Mouse (Mus musculus): ENCODE results near the gene Fam81a. TPM values are rescaled to one million over a fixed set of nuclear protein-coding genes. Genes with fewer than 3 reads are reported as not detected.

The Fam81a gene
- total RNA-seq (2018; cell fraction: chromatin; rRNA removed) = not detected
- not detected for total RNA-seq (2018; cell fraction: cytosol; rRNA removed)
- total RNA-seq (2018; cell fraction: nucleus; rRNA removed) = not detected
- polyA plus RNA-seq (2018) = not detected in 3 replicates

DNA sequence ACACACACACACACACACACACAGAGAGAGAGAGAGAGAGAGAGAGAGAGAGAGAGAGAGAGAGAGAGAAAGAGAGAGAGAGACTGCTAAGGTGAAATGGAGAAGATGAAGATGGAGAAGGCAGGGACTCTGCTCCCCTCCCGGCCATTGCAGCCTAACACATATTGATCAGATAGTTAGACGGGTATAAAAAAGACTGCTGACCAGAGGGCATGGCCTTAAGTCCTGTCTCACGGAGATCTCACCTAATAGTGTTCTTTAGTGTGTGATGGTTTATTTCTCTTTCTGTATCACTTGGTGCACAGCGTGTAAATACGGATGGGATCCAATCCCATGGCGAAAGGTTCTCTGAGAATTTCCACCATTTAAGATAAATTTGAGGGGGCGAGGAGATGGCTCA is at the start of gene Fam81a:
Gene Fam81a, minus strand, starts transcription at position 101 of the 400 bp plus-strand sequence.
- no peaks in the 10 kb centered on the region for H3K79me2 ChIP-seq (ENCODE audit: inconsistent target)
- 90% methylated on average over 7 of the region's 7 CpGs for WGBS (ENCODE audit: missing documents)
- H3K36me3 ChIP-seq (ENCODE audit: inconsistent target) = no peaks in the 10 kb centered on the region
- H3K4me3 ChIP-seq (ENCODE audit: inconsistent target) = no peak within 1 kb of the TSS
- H3K27ac ChIP-seq = no peak within 1 kb of the TSS

GRCm38 (mm10) chr9:70182639-70183038 is 40.3 kb upstream of the Fam81a start:
- H3K27ac ChIP-seq = no peak overlapping the region
- H3K4me3 ChIP-seq (ENCODE audit: inconsistent target) = no peak overlapping the region
- no peaks in the 10 kb centered on the region for H3K36me3 ChIP-seq (ENCODE audit: inconsistent target)
- no peaks in the 10 kb centered on the region for H3K79me2 ChIP-seq (ENCODE audit: inconsistent target)
- WGBS (ENCODE audit: missing documents) = 28% methylated on average over 7 of the region's 7 CpGs

DNA sequence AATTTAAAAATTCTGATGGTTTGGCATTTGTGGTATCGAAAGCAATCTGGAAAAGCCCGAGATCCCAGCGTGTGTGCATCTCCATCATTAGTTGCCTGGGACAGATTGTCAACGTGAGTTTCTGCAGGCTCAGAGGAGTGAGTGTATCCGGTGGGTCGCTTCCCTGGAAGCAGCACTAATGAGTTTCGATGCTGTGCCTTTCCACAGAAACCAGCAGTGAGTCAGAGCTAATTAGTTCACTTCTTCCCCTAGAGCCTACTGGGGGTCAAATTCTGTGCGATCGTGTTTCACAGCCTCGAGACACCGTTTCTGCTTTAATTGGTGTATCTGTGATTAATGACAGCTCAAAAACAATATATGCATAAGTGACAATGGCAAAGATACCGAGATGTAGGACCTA is 39.4 kb upstream of the Fam81a start:
- H3K79me2 ChIP-seq (ENCODE audit: inconsistent target) = no peaks in the 10 kb centered on the region
- no peaks in the 10 kb centered on the region for H3K36me3 ChIP-seq (ENCODE audit: inconsistent target)
- 94% methylated on average over 12 of the region's 12 CpGs for WGBS (ENCODE audit: missing documents)
- H3K27ac ChIP-seq = no peak overlapping the region
- H3K4me3 ChIP-seq (ENCODE audit: inconsistent target) = no peak overlapping the region

- Histone ChIP-seq H3K4me3 (ENCODE audit: inconsistent target) (no peak overlapping the region), H3K36me3 (ENCODE audit: inconsistent target) (no peaks in the 10 kb centered on the region), H3K27ac (no peak overlapping the region), H3K79me2 (ENCODE audit: inconsistent target) (no peaks in the 10 kb centered on the region)
- WGBS (ENCODE audit: missing documents) = 80% methylated on average over 3 of the region's 3 CpGs
These were observed 33.9 kb upstream of the Fam81a start for GRCm38 (mm10) chr9:70176291-70176690.

- H3K36me3 ChIP-seq (ENCODE audit: inconsistent target) = no peaks in the 10 kb centered on the region
- no peaks in the 10 kb centered on the region for H3K79me2 ChIP-seq (ENCODE audit: inconsistent target)
- H3K4me3 ChIP-seq (ENCODE audit: inconsistent target) = no peak overlapping the region
- H3K27ac ChIP-seq = no peak overlapping the region
- 86% methylated on average over 6 of the region's 6 CpGs for WGBS (ENCODE audit: missing documents)
These were observed 32.5 kb upstream of the Fam81a start for GRCm38 (mm10) chr9:70174896-70175295.

GRCm38 (mm10) chr9:70174291-70174848 is 32.0 kb upstream of the Fam81a start:
- WGBS (ENCODE audit: missing documents) = 70% methylated on average over 4 of the region's 4 CpGs
- H3K27ac ChIP-seq = no peak overlapping the region
- no peak overlapping the region for H3K4me3 ChIP-seq (ENCODE audit: inconsistent target)
- no peaks in the 10 kb centered on the region for H3K36me3 ChIP-seq (ENCODE audit: inconsistent target)
- no peaks in the 10 kb centered on the region for H3K79me2 ChIP-seq (ENCODE audit: inconsistent target)

DNA sequence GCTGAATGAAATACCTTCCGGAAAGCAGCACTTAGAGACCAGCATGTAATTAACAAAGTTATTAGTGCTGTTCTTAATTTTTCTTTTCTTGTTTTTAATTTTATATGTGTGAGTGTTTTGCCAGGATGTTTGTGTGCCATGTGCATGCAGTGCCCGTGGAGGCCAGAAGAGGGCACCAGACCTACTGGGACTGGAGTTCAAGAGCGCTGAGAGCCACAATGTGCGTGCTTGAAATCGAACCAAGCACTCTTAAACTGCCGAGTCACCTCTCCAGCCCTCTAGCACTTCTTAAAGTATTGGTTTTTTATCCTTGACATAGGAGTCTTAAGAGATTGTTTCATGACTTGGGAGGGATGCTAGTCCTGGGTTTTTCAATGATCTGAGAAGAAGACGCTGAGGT is 26.6 kb upstream of the Fam81a start:
- Histone ChIP-seq H3K79me2 (ENCODE audit: inconsistent target) (no peaks in the 10 kb centered on the region), H3K4me3 (ENCODE audit: inconsistent target) (no peak overlapping the region), H3K36me3 (ENCODE audit: inconsistent target) (no peaks in the 10 kb centered on the region), H3K27ac (no peak overlapping the region)
- 79% methylated on average over 7 of the region's 7 CpGs for WGBS (ENCODE audit: missing documents)

DNA sequence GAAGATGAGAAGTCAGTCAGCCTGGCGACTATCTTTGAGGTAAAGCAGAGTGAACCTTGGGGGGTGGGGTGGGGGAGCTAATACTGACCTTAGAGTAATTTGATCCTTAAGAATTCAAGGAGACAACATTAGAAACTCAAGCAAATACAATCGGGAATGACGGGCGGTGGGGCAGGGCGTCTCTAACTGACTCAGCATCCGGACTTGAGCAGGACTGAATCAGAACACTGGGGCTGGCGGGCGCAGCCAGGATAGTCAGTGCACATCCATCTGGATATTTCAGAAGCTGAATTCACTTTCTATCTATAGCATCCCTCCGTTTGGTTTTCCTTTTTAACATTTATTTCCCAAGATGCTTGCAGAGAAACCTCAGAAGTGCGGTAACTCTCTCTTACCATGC is 17.7 kb upstream of the Fam81a start:
- Histone ChIP-seq H3K36me3 (ENCODE audit: inconsistent target) (no peaks in the 10 kb centered on the region), H3K79me2 (ENCODE audit: inconsistent target) (no peaks in the 10 kb centered on the region), H3K4me3 (ENCODE audit: inconsistent target) (no peak overlapping the region), H3K27ac (no peak overlapping the region)
- WGBS (ENCODE audit: missing documents) = 85% methylated on average over 10 of the region's 10 CpGs

- Histone ChIP-seq H3K27ac (no peak overlapping the region), H3K4me3 (ENCODE audit: inconsistent target) (no peak overlapping the region), H3K79me2 (ENCODE audit: inconsistent target) (no peaks in the 10 kb centered on the region), H3K36me3 (ENCODE audit: inconsistent target) (no peaks in the 10 kb centered on the region)
- WGBS (ENCODE audit: missing documents) = 100% methylated on average over 2 of the region's 3 CpGs
These were observed 5.3 kb upstream of the Fam81a start for GRCm38 (mm10) chr9:70147618-70148017.

DNA sequence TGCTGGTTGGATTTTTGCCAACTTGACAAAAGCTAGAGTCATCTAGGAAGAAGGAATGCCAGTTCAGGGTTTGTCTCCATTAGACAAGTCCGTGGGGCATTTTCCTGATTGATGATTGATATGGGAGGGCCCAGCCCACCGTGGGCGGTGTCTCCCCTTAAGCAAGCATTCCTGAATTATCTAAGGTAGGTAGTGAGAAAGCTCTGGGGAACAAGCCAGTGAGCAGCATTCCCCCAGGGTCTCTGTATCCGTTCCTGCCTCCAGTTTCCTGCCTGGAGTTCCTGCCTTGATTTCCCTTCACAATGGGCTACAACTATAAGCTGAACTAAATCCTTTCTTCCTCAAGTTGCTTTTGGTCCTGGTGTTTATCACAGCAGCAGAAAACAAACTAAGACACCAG is 3.1 kb upstream of the Fam81a start:
- H3K79me2 ChIP-seq (ENCODE audit: inconsistent target) = no peaks in the 10 kb centered on the region
- no peaks in the 10 kb centered on the region for H3K36me3 ChIP-seq (ENCODE audit: inconsistent target)
- H3K27ac ChIP-seq = no peak overlapping the region
- WGBS (ENCODE audit: missing documents) = 91% methylated on average over 4 of the region's 4 CpGs
- H3K4me3 ChIP-seq (ENCODE audit: inconsistent target) = no peak overlapping the region

DNA sequence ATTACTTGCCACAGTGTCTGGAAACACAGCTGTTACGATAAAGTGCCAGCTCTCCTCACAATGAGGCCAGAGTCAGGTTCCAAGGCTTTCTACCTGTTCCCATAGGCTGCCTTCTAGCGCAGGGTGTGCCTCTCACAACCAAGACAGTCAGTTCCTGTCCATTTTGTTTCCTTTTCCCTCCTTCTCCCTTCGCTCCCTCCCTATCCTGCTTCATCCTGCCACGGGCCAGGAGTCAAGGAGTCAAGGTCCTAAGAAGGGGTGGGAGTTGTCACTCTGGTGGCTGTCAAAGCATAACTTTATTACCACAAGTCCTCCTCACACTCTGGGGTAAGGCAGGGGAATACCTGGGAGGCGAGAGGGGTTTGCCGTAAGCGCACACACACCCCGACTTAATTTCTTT is 966 bp upstream of the Fam81a start:
- 93% methylated on average over 8 of the region's 8 CpGs for WGBS (ENCODE audit: missing documents)
- Histone ChIP-seq H3K4me3 (ENCODE audit: inconsistent target) (no peak overlapping the region), H3K36me3 (ENCODE audit: inconsistent target) (no peaks in the 10 kb centered on the region), H3K79me2 (ENCODE audit: inconsistent target) (no peaks in the 10 kb centered on the region), H3K27ac (no peak overlapping the region)

- H3K4me3 ChIP-seq (ENCODE audit: inconsistent target) = no peak overlapping the region
- no peaks in the 10 kb centered on the region for H3K36me3 ChIP-seq (ENCODE audit: inconsistent target)
- 22% methylated on average over 11 of the region's 11 CpGs for WGBS (ENCODE audit: missing documents)
- no peak overlapping the region for H3K27ac ChIP-seq
- H3K79me2 ChIP-seq (ENCODE audit: inconsistent target) = no peaks in the 10 kb centered on the region
These were observed 454 bp downstream of the Fam81a start for GRCm38 (mm10) chr9:70141885-70142326.

- H3K36me3 ChIP-seq (ENCODE audit: inconsistent target) = no peaks in the 10 kb centered on the region
- H3K4me3 ChIP-seq (ENCODE audit: inconsistent target) = no peak overlapping the region
- H3K79me2 ChIP-seq (ENCODE audit: inconsistent target) = no peaks in the 10 kb centered on the region
- WGBS (ENCODE audit: missing documents) = 2% methylated on average over 77 of the region's 87 CpGs
- no peak overlapping the region for H3K27ac ChIP-seq
These were observed 1.2 kb downstream of the Fam81a start for GRCm38 (mm10) chr9:70140871-70141796.

DNA sequence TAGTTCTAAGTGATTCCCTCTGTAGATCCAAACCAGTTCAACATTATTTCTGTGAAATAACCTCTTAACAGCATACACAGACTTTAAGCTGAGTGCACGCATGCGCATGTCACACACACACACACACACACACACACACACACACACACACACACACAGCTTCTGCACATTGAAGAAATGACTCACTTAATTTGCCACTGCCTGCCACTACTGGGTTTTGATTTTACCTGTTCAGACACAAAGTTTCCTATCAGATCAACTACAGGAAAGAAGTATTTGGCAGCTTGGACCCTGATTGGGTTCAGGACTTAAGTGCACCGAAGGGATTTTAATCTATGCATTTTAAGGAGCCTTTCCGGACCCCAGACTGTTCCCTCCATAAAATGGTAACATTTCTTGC is 2.0 kb downstream of the Fam81a start:
- WGBS (ENCODE audit: missing documents) = 46% methylated on average over 4 of the region's 4 CpGs

DNA sequence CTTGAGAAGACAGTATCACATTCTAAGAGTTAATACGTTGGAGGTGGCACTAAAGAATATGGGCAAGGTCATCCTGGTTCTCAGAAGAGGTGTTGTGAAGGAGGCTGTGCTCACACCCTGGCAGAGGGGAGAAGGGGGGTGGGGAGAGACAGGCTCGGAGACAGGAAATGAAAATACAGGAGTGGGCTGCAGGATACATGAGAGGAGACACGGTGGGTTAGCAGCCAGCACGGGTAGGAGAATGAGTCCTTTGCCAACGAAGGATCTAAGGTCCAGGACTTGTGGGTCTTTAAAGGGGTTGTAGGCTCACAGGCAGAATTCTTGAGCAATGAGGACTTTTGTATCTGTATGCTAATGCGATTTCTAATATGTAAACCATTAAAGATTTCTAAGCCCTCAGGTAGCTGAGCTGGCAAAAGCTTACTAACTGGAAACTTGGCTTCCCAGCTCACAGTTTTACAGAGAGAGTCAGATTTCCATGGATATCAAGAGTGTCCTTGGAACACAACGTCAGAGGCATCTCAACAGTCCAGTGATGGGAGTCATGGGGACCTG is 3.0 kb downstream of the Fam81a start:
- WGBS (ENCODE audit: missing documents) = 37% methylated on average over 7 of the region's 7 CpGs
- no peaks in the 10 kb centered on the region for H3K36me3 ChIP-seq (ENCODE audit: inconsistent target)
- H3K27ac ChIP-seq = no peak overlapping the region
- H3K79me2 ChIP-seq (ENCODE audit: inconsistent target) = no peaks in the 10 kb centered on the region
- no peak overlapping the region for H3K4me3 ChIP-seq (ENCODE audit: inconsistent target)

More for the DNA sequence above, 2.0 kb downstream of the Fam81a start:
- Histone ChIP-seq H3K4me3 (ENCODE audit: inconsistent target) (no peak overlapping the region), H3K79me2 (ENCODE audit: inconsistent target) (no peaks in the 10 kb centered on the region), H3K36me3 (ENCODE audit: inconsistent target) (no peaks in the 10 kb centered on the region), H3K27ac (no peak overlapping the region)

Measured in macrophage (primary cell).